Mouse (Mus musculus) heart, embryonic 14.5 days (tissue): Measurements from ENCODE around the gene Anxa3. TPM values are rescaled to one million over a fixed set of nuclear protein-coding genes. Genes with fewer than 3 reads are reported as not detected.

ENCODE experiments used
- ATAC-seq: fragments of 200-750 bp; cut with Nextera tagmentation; 2 replicates; pipeline ENCODE4 v1.8.0; 2017; ENCODE audit warnings: low read depth, moderate TSS enrichment; ENCODE audit not compliant: insufficient number of reproducible peaks, insufficient read depth, low FRiP score
- H3K27ac ChIP-seq, 2 experiments: fragments of 200-500 bp in 1 of 2; fragments of 300-500 bp in 1 of 2; sonication (generic) in 1 of 2; replicated peaks in 1 of 2; 2 replicates each; pipeline ENCODE4 v1.5.1; 2012 to 2014; ENCODE audit warnings: low read depth in 2 of 2, low read length in 2 of 2, control low read depth in 1 of 2, mild to moderate bottlenecking in 1 of 2, mixed read lengths in 1 of 2; ENCODE audit not compliant: control insufficient read depth in 1 of 2, insufficient read depth in 1 of 2
- H3K27me3 ChIP-seq: fragments of 300-500 bp; sonication (generic); 2 replicates; pipeline ENCODE4 v1.6.1; 2014; ENCODE audit warnings: mild to moderate bottlenecking, low read length, control low read depth; ENCODE audit not compliant: control insufficient read depth, insufficient read depth
- H3K36me3 ChIP-seq: fragments of 300-500 bp; sonication (generic); 2 replicates; pipeline ENCODE4 v1.6.1; 2014; ENCODE audit warnings: mild to moderate bottlenecking, control low read depth, low read length, mixed read lengths; ENCODE audit not compliant: control insufficient read depth, insufficient read depth
- H3K4me1 ChIP-seq, 2 experiments: fragments of 200-500 bp in 1 of 2; fragments of 300-500 bp in 1 of 2; sonication (generic) in 1 of 2; 2 replicates each; pipeline ENCODE4 v1.6.1; 2012 to 2014; ENCODE audit warnings: low read length in 2 of 2, control low read depth in 1 of 2, mixed read lengths in 1 of 2; ENCODE audit not compliant: control insufficient read depth in 2 of 2, insufficient read depth in 2 of 2
- H3K4me2 ChIP-seq: fragments of 300-500 bp; sonication (generic); 2 replicates; pipeline ENCODE4 v1.6.1; 2014; ENCODE audit warnings: mild to moderate bottlenecking, low read length
- H3K4me3 ChIP-seq, 2 experiments: fragments of 200-500 bp in 1 of 2; fragments of 300-500 bp in 1 of 2; sonication (generic) in 1 of 2; 2 replicates each; pipeline ENCODE4 v1.5.1; 2012 to 2014; ENCODE audit warnings: low read length in 2 of 2, mild to moderate bottlenecking in 2 of 2, control low read depth in 1 of 2, low read depth in 1 of 2, moderate library complexity in 1 of 2; ENCODE audit not compliant: control insufficient read depth in 1 of 2, insufficient read depth in 1 of 2
- H3K9ac ChIP-seq: fragments of 300-500 bp; sonication (generic); 2 replicates; pipeline ENCODE4 v1.6.1; 2014; ENCODE audit warnings: mild to moderate bottlenecking, low read length
- H3K9me3 ChIP-seq: fragments of 300-500 bp; sonication (generic); 2 replicates; pipeline ENCODE4 v1.6.1; 2016; ENCODE audit warnings: low read length, control low read depth; ENCODE audit not compliant: control insufficient read depth
- WGBS: fragments of 180-500 bp; shearing (Covaris S2); extraction: QIAGEN DNeasy Blood & Tissue Kit; methylation state at CpG from one replicate; pipeline ENCODE4 v1.1.7; 2014; 5-methylcytosine and 5-hydroxymethylcytosine counted together
- polyA plus RNA-seq: library from polyadenylated mRNA; unstranded; fragments of >200 nt; fragmentation: Nextera tagmentation; extraction: Ambion mirVana; gene quantifications from 2 replicates; pipeline ENCODE4 v1.2.1, GENCODE M21; 2014

Anxa3 gene
- 52.5 and 53.4 TPM in 2 replicates for polyA plus RNA-seq

DNA sequence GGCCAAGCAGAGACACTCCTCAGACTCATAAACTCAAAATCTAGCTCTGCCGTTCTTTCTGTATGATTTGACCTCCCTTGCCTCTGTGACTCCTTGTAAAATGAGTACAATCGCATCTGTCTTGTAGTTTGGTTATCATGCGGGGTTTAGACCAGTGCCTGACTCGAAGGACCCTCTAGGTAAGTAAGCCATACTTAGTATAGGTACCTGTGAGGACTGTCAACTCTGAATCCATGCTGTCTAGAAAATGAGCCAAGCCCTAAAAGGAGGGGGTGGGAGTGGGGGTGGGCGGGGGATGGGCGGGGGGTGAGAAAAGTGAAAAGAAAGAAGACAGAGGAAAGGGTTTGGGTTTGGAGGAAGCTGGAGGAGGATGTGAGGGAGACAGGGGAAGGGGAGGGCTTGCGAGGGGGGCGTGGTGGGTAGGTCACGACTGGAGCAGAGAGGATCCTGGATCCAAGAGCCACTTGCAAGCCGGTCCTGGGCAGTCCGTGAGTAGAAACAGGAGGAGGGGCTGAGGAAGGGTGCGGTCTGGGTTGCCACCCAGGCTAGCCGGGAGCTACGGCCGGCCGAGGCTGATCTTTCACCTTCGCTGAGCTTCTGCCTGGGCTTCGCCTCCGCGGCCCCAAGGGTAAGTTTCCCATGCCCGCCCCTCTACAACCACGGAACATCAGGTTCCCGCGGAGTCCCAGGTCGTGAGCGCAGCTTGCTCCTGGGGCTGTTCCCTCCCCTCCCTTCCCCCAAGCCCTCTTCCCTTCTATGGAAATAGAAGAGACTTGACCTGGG lies at the start of gene Anxa3:
Gene Anxa3 (plus strand): TSS at position 404 of the 783 bp plus-strand sequence.
- H3K9me3 ChIP-seq = no peaks in the 10 kb centered on the region
- peak within 1 kb of the TSS; percentile 58 to 74 for H3K4me3 ChIP-seq
- H3K36me3 ChIP-seq = no peaks in the 10 kb centered on the region
- H3K4me1 ChIP-seq = peaks cover 2 to 6% of the 10 kb centered on the region in 2 experiments; a peak in 3 of 4 replicates
- ATAC-seq = peak; percentile 72
- H3K27me3 ChIP-seq = no peaks in the 10 kb centered on the region
- 9% methylated on average over 26 of the region's 26 CpGs for WGBS
- H3K4me2 ChIP-seq = peak within 1 kb of the TSS; percentile 93
- peak within 1 kb of the TSS; percentile 73 for H3K9ac ChIP-seq
- H3K27ac ChIP-seq = peak within 1 kb of the TSS in 1 of 2 experiments; percentile 38; a peak in 2 of 4 replicates

DNA sequence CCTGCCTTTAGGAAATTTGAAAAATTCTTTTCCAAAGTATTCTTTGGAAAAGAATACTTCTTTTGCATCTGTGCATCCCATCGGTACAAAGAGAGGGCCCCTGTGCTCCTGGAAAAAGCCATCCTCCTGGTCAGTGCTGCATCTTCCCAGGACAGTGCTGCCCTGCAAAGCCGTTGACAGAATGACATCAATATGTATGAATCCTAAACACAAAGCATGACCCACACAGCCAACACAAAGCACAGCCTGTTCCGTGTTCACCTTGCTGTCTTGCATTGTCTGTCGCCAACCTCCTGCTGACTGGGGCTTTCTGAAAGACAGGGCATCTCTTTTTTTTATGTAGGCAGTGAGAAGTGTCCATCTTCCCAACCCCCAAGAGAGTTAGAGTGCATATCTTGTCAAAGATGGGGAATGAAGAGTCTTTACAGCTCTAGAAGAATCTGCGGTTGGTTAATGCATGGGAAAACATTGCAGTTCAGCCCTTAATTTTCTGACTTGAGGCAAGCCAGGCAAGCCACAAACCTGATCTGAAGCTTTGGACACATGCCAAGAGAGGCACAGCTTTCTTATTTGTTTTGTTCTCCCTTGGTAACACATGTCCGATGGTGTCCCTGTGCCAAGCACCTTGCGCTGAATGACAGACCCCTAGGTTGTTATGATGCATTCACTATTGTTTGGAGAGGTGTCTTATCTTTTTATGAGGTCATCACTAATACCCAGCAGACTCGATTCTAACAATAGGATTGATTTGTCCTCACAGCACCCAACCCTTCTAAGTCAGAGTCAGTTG lies 45.7 kb upstream of the Anxa3 start:
- Histone ChIP-seq H3K4me1 (peaks cover 11 to 18% of the 10 kb centered on the region in 2 experiments), H3K27ac (no peak overlapping the region), H3K4me2 (no peak overlapping the region), H3K4me3 (no peak overlapping the region), H3K9me3 (no peaks in the 10 kb centered on the region), H3K9ac (no peak overlapping the region), H3K36me3 (peaks cover 22% of the 10 kb centered on the region), H3K27me3 (no peaks in the 10 kb centered on the region)
- WGBS = 39% methylated on average over 8 of the region's 8 CpGs
- ATAC-seq = no peak

DNA sequence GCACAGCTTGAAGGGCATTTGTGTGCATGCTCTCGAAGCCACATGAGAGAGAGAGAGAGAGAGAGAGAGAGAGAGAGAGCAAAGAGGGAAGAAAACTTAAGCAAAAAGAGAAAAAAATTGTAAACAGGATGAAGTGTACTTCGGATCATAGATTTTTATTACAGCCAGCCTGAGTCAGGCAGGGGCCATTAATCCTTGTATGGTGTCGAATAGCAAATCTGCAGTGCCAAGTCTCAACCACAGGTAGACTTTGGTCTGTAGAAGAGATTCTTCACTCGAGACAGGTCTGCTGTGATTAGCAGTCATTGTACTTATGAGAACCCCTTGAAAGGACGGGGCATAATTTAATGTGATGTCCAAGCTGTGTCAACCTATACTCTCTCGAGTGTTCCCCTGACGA lies 35.5 kb upstream of the Anxa3 start:
- no peaks in the 10 kb centered on the region for H3K27me3 ChIP-seq
- H3K27ac ChIP-seq = no peak overlapping the region
- WGBS = 83% methylated on average over 7 of the region's 7 CpGs
- H3K4me2 ChIP-seq = no peak overlapping the region
- H3K9ac ChIP-seq = no peak overlapping the region
- H3K4me1 ChIP-seq = no peaks in the 10 kb centered on the region
- no peak for ATAC-seq
- peaks cover 36% of the 10 kb centered on the region for H3K36me3 ChIP-seq
- no peaks in the 10 kb centered on the region for H3K9me3 ChIP-seq
- H3K4me3 ChIP-seq = no peak overlapping the region

GRCm38 (mm10) chr5:96762021-96762420 lies 31.1 kb upstream of the Anxa3 start:
- 88% methylated on average over 1 of the region's 1 CpGs for WGBS
- no peaks in the 10 kb centered on the region for H3K9me3 ChIP-seq
- H3K4me1 ChIP-seq = no peaks in the 10 kb centered on the region
- no peak for ATAC-seq
- no peak overlapping the region for H3K4me2 ChIP-seq
- H3K9ac ChIP-seq = no peak overlapping the region
- H3K27ac ChIP-seq = no peak overlapping the region
- H3K36me3 ChIP-seq = peaks cover 30% of the 10 kb centered on the region
- H3K27me3 ChIP-seq = no peaks in the 10 kb centered on the region
- no peak overlapping the region for H3K4me3 ChIP-seq

DNA sequence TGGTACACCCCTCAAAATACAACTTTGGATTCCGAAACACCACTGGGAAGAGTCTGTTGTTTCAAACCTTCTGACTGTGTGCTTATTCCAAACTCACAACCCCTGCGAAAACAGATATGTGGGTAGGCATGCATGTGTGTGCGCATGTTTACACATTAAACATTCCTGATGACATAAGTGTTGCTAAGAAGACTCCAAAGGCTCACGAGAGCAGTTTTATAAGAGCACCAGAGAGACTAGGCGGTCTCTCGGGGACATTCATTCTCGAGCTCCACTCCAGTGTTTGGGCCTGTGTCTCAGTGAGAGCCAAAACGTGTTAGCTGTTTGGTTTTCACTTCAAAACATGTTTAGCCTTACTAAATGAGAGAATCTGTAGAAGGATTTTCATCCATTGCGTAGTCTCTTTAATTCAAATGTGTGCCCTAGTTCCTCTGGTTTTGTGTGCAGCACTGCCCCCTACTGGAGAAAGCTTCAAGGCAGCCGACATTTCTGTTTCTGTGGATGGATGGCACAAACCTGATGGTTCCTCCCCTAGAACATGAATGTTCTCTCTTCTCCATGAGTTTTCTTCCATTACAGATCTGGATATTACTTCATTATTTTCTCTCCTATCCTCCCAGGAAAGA lies 24.2 kb upstream of the Anxa3 start:
- Histone ChIP-seq H3K4me2 (no peak overlapping the region), H3K4me3 (no peak overlapping the region), H3K4me1 (no peaks in the 10 kb centered on the region), H3K27me3 (no peaks in the 10 kb centered on the region), H3K27ac (no peak overlapping the region), H3K9ac (no peak overlapping the region), H3K36me3 (peaks cover 15% of the 10 kb centered on the region; the same call in 1 of the 2 replicates), H3K9me3 (no peaks in the 10 kb centered on the region)
- 67% methylated on average over 10 of the region's 10 CpGs for WGBS
- ATAC-seq = no peak

GRCm38 (mm10) chr5:96783506-96784288 lies 9.4 kb upstream of the Anxa3 start:
- Histone ChIP-seq H3K36me3 (peaks cover 23% of the 10 kb centered on the region), H3K9me3 (no peaks in the 10 kb centered on the region), H3K9ac (no peak overlapping the region), H3K4me1 (no peaks in the 10 kb centered on the region), H3K27me3 (no peaks in the 10 kb centered on the region), H3K27ac (no peak overlapping the region), H3K4me3 (no peak overlapping the region), H3K4me2 (no peak overlapping the region)
- ATAC-seq = no peak
- 79% methylated on average over 14 of the region's 14 CpGs for WGBS

DNA sequence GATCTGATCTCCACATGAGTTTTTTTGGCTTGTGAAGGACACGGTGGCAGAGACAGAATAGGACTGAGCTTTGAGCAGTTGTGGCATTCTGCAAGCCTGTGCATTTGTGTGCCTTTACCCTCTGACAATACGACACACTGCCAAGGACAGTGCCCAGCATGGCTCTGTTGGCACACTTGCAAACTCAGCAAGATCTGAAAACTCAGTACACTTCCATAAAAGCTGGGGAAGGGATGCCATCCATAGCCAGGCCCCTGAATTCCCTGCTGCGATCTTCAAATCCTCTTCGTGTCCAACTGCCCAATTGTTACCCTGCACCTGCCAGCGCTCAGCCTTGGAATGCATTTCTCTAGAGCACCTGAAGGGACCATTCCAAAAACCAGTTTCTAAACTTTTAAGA lies 8.0 kb upstream of the Anxa3 start:
- no peak for ATAC-seq
- WGBS = 87% methylated on average over 5 of the region's 5 CpGs
- Histone ChIP-seq H3K9me3 (no peaks in the 10 kb centered on the region), H3K27ac (no peak overlapping the region), H3K4me1 (no peaks in the 10 kb centered on the region), H3K4me2 (no peak overlapping the region), H3K4me3 (no peak overlapping the region), H3K9ac (no peak overlapping the region), H3K27me3 (no peaks in the 10 kb centered on the region), H3K36me3 (peaks cover 18% of the 10 kb centered on the region)
